Mouse (Mus musculus): Measurements from ENCODE around the gene Ush2a. TPM values are rescaled to one million over a fixed set of nuclear protein-coding genes. Genes with fewer than 3 reads are reported as not detected.

The Ush2a gene
- polyA plus RNA-seq, 1 experiment: not detected

DNA sequence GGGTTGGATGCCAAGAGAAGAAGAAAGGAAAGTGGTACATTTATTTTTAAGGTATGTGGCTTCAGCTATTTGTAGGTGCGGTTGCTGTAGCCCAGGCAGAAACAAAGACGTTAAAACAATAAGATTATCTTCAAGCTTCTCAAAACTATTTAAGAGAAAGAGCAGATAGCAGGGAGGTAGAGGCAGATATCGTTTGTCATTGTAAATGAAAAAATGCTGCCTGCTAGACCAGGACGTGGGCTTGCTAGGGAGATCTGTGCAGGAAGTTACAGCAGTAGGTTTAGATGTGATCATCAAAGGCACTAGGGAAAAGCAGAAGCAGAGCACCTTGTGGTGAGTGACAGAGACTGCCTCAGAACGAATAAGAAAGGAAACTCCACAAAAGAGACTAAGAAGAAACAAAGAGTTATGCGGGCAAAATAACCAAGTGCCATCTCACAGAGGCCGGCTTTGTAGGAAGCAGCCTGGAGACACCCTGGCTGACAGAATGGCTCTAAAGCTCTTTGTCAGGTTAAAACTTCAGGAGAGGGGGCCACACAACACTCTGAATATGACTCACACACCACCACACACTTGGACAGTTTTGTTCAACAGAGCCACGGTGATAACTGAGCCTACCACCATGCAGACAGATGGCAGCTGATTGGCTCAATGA is 563.2 kb downstream of the Ush2a start:
- no peak for TF ChIP-seq CTCF (conservative IDR thresholded peaks at IDR 0.05; ENCODE audit: insufficient read depth, insufficient read length, low read depth, low read length)
- TF ChIP-seq POLR2A (IDR thresholded peaks at IDR 0.05; ENCODE audit: low read depth, low read length): no peak
- H3K4me3 ChIP-seq (ENCODE audit: insufficient read depth, low read depth, low read length): no peak overlapping the region
- no peak for DNase-seq

DNA sequence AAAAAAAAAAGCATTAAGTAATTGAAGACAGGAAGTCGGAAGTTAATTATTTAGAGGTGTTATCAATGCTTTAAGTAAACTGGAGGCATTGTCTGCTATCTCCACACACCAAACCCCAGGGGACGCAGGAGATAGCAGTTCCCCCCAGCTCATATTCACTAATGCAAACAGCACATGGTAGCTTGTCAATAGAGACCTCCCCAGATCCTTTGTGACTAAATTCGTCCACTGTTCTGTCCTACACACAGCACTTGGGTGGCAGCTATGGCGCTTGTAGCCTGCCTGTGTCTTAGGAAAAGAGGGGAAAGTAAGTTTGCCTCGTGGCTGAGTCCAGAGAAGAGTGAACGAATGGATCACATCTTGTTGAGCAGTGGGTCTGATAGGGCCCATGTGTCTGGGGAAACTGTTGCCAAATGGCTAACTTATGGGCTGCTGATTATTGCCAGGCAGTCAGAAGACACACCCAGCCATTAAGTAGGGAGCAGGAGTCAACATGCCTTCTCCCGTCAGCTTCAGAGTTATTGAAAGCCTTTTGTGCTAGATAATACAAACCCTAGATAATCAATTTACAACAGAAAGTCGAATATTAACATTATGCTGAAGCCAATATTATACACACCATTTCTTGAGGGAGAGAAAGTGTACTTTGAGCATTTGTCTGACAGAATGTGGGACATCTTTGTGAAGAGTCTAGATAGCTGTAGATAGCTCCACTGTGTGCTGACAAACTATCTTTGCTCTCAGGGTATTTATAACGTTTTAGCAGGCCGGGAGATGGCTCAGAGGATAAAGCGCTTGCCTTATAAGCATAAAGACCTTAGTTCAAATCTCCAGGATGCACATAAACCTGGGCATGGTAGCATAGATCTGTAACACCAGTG is 568.9 kb downstream of the Ush2a start:
- no peak overlapping the region for H3K27ac ChIP-seq (ENCODE audit: insufficient read depth, low read depth, low read length)
- no peak overlapping the region for H3K4me3 ChIP-seq (ENCODE audit: insufficient read depth, low read depth, low read length)
- no peaks in the 10 kb centered on the region for H3K27me3 ChIP-seq (replicated peaks; ENCODE audit: control insufficient read depth, insufficient read depth, low read length)
- WGBS: 77% methylated on average over 11 of the region's 11 CpGs
- H3K4me1 ChIP-seq (ENCODE audit: control insufficient read depth, insufficient read depth, low read length): no peaks in the 10 kb centered on the region
- no peak for TF ChIP-seq CTCF (conservative IDR thresholded peaks at IDR 0.05; ENCODE audit: insufficient read depth, insufficient read length, low read depth, low read length)
- no peak for TF ChIP-seq POLR2A (IDR thresholded peaks at IDR 0.05; ENCODE audit: low read depth, low read length)
- DNase-seq: no peak
- H3K36me3 ChIP-seq (ENCODE audit: control insufficient read depth, insufficient read depth, low read length): no peaks in the 10 kb centered on the region

More for the DNA sequence above, 563.2 kb downstream of the Ush2a start:
- H3K4me1 ChIP-seq (ENCODE audit: control insufficient read depth, insufficient read depth, low read length): no peaks in the 10 kb centered on the region
- WGBS: 77% methylated on average over 8 of the region's 8 CpGs
- H3K36me3 ChIP-seq (ENCODE audit: control insufficient read depth, insufficient read depth, low read length): no peaks in the 10 kb centered on the region
- no peaks in the 10 kb centered on the region for H3K27me3 ChIP-seq (replicated peaks; ENCODE audit: control insufficient read depth, insufficient read depth, low read length)
- no peak overlapping the region for H3K27ac ChIP-seq (ENCODE audit: insufficient read depth, low read depth, low read length)

DNA sequence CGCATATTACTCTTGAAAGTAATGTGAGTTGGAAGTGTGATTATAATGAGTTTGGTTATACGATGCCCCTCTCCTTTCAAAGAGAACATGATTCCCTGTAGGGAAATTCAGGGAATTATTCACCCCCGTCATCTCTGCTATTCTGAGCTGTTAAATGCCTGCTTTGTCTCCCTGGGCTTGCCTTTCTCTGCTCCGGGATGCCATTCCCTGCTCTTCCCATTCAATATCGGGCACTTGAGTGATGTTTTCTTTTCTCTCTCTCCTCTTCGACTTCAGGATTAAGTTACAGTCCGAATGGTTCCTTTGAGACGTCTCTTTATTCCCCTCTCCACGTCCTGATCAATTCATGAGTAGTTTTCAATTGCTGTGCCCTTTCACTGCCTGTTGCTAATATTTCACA is 572.1 kb downstream of the Ush2a start:
- WGBS: 25% methylated on average over 9 of the region's 9 CpGs
- Histone ChIP-seq H3K36me3 (ENCODE audit: control insufficient read depth, insufficient read depth, low read length) (no peaks in the 10 kb centered on the region), H3K27me3 (replicated peaks; ENCODE audit: control insufficient read depth, insufficient read depth, low read length) (no peaks in the 10 kb centered on the region), H3K4me1 (ENCODE audit: control insufficient read depth, insufficient read depth, low read length) (no peaks in the 10 kb centered on the region), H3K4me3 (ENCODE audit: insufficient read depth, low read depth, low read length) (no peak overlapping the region), H3K27ac (ENCODE audit: insufficient read depth, low read depth, low read length) (no peak overlapping the region)
- TF ChIP-seq POLR2A (IDR thresholded peaks at IDR 0.05; ENCODE audit: low read depth, low read length): no peak
- TF ChIP-seq CTCF (conservative IDR thresholded peaks at IDR 0.05; ENCODE audit: insufficient read depth, insufficient read length, low read depth, low read length): no peak
- DNase-seq: no peak

DNA sequence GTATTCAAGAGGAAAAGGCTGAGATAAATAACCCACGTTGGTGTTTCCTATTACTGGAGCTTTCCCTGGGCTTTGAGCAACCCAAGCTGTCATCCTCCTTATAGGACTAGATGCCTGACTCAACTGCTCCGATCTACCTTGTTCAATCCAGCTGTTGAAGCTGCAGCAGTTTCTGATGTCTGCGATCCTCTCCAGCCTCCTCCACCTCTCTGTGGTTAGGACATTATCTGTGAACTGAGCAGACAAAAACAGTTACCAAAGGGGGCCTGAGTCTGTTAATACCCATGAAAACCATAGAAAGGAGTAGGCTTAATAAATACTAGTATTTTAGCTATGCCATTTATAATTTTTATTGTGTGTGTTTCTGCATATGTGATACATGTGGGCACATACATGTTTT is 572.9 kb downstream of the Ush2a start:
- no peak for DNase-seq
- no peaks in the 10 kb centered on the region for H3K4me1 ChIP-seq (ENCODE audit: control insufficient read depth, insufficient read depth, low read length)
- H3K27ac ChIP-seq (ENCODE audit: insufficient read depth, low read depth, low read length): no peak overlapping the region
- WGBS: 80% methylated on average over 3 of the region's 3 CpGs
- no peaks in the 10 kb centered on the region for H3K27me3 ChIP-seq (replicated peaks; ENCODE audit: control insufficient read depth, insufficient read depth, low read length)
- H3K36me3 ChIP-seq (ENCODE audit: control insufficient read depth, insufficient read depth, low read length): no peaks in the 10 kb centered on the region
- H3K4me3 ChIP-seq (ENCODE audit: insufficient read depth, low read depth, low read length): no peak overlapping the region
- TF ChIP-seq CTCF (conservative IDR thresholded peaks at IDR 0.05; ENCODE audit: insufficient read depth, insufficient read length, low read depth, low read length) (no peak), POLR2A (IDR thresholded peaks at IDR 0.05; ENCODE audit: low read depth, low read length) (no peak)

DNA sequence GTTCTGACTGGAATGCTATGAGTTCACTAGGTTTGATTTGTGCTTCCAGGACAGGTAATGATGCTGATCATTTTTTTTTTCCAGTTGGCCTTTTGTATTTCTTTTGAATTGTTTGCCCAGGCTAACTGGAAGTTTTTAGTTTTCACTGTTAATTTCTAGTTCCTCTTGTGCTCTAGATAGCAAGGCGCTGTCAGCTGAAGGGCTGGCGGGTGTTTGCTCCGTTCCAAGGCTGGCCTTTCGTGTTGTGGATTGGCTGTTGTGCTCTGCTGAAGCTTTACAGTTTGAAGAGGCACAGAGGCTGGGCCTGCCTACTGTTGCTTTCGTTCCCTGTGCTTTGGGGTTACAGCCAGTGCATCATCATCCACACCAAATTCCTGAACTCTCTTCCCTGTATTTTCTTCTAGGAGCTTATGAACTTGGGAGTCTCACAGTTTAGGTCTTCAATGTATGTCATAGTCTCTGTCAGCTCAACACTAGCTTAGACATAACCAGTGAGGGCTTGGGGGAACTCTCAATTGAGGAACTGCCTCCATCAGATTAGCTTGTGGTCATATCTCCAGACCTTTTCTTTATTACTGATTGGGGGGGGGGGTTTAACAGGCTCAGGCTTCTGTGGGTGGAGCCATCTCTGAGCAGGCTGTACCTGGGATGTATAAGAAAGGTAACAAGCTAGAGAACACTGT is 575.9 kb downstream of the Ush2a start:
- TF ChIP-seq POLR2A (IDR thresholded peaks at IDR 0.05; ENCODE audit: low read depth, low read length) (no peak), CTCF (conservative IDR thresholded peaks at IDR 0.05; ENCODE audit: insufficient read depth, insufficient read length, low read depth, low read length) (no peak)
- no peaks in the 10 kb centered on the region for H3K4me1 ChIP-seq (ENCODE audit: control insufficient read depth, insufficient read depth, low read length)
- no peaks in the 10 kb centered on the region for H3K36me3 ChIP-seq (ENCODE audit: control insufficient read depth, insufficient read depth, low read length)
- no peak overlapping the region for H3K27ac ChIP-seq (ENCODE audit: insufficient read depth, low read depth, low read length)
- WGBS: 89% methylated on average over 5 of the region's 5 CpGs
- no peaks in the 10 kb centered on the region for H3K27me3 ChIP-seq (replicated peaks; ENCODE audit: control insufficient read depth, insufficient read depth, low read length)
- no peak overlapping the region for H3K4me3 ChIP-seq (ENCODE audit: insufficient read depth, low read depth, low read length)
- no peak for DNase-seq

DNA sequence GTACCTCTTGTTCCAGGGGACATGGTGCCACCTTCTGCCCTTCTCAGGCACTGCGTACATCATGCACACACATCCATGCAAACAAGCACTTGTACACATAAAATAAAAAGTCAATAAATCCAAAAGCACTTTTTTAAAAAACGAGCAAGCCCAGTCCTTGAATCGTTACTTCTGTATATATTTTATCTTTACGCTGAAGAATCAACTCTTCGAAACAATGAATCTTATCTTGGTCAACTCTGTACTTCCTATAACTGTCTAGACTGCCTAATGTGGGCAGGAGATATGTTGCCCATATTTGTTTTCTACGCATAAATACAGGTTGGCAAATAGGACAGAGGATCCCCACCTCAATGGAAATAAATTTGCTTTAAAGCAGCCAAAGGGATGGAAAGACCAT is 585.4 kb downstream of the Ush2a start:
- Histone ChIP-seq H3K27ac (ENCODE audit: insufficient read depth, low read depth, low read length) (no peak overlapping the region), H3K4me1 (ENCODE audit: control insufficient read depth, insufficient read depth, low read length) (no peaks in the 10 kb centered on the region), H3K4me3 (ENCODE audit: insufficient read depth, low read depth, low read length) (no peak overlapping the region), H3K27me3 (replicated peaks; ENCODE audit: control insufficient read depth, insufficient read depth, low read length) (peaks cover 1% of the 10 kb centered on the region; the same call in 1 of the 2 replicates), H3K36me3 (ENCODE audit: control insufficient read depth, insufficient read depth, low read length) (no peaks in the 10 kb centered on the region)
- TF ChIP-seq POLR2A (IDR thresholded peaks at IDR 0.05; ENCODE audit: low read depth, low read length) (no peak), CTCF (conservative IDR thresholded peaks at IDR 0.05; ENCODE audit: insufficient read depth, insufficient read length, low read depth, low read length) (no peak; the same call in 1 of the 2 replicates)
- 95% methylated on average over 6 of the region's 6 CpGs for WGBS
- no peak for DNase-seq

DNA sequence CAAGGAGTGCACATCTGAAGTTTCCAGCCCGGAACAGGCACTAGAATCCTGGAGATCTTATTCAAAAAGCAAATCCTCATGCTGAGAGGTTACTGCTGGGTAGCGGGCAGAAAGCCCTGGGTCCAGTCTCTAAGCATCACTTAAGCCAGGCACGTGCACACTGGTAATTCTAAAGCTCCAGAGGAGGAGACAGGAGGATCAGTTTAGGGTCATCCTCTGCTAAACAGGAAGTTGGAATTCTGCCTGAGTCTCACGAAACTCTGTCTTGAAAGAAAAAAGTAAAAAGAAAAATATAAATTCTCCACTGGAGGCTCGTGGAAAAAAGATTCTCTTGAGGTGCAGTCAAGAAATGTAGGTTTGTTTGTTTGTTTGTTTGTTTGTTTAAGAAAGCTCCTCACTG is 591.0 kb downstream of the Ush2a start:
- Histone ChIP-seq H3K4me3 (ENCODE audit: insufficient read depth, low read depth, low read length) (no peak overlapping the region), H3K27ac (ENCODE audit: insufficient read depth, low read depth, low read length) (no peak overlapping the region), H3K4me1 (ENCODE audit: control insufficient read depth, insufficient read depth, low read length) (no peaks in the 10 kb centered on the region), H3K27me3 (replicated peaks; ENCODE audit: control insufficient read depth, insufficient read depth, low read length) (no peaks in the 10 kb centered on the region; the same call in 1 of the 2 replicates), H3K36me3 (ENCODE audit: control insufficient read depth, insufficient read depth, low read length) (no peaks in the 10 kb centered on the region)
- 62% methylated on average over 5 of the region's 5 CpGs for WGBS
- no peak for DNase-seq
- TF ChIP-seq CTCF (conservative IDR thresholded peaks at IDR 0.05; ENCODE audit: insufficient read depth, insufficient read length, low read depth, low read length): no peak
- no peak for TF ChIP-seq POLR2A (IDR thresholded peaks at IDR 0.05; ENCODE audit: low read depth, low read length)

Measured in kidney, adult 2 months (tissue).